Mouse (Mus musculus) intestine, postnatal 0 days (tissue): ENCODE results near the gene Cobl. TPM values are rescaled to one million over a fixed set of nuclear protein-coding genes. Genes with fewer than 3 reads are reported as not detected.

Source experiments
- ATAC-seq: fragments of 200-750 bp; cut with Nextera tagmentation; 2 replicates; pipeline ENCODE4 v1.8.0; 2017; ENCODE audit warnings: mild to moderate bottlenecking, moderate TSS enrichment, moderate library complexity
- H3K27ac ChIP-seq: fragments of 300-500 bp; sonication (generic); 2 replicates; pipeline ENCODE4 v1.5.1; 2014; ENCODE audit warnings: mild to moderate bottlenecking, low read depth, low read length, moderate library complexity
- H3K27me3 ChIP-seq: fragments of 300-500 bp; sonication (generic); replicated peaks from 2 replicates; pipeline ENCODE4 v1.6.1; 2014; ENCODE audit warnings: low read length, mixed read lengths; ENCODE audit not compliant: control insufficient read depth, insufficient read depth
- H3K36me3 ChIP-seq: fragments of 300-500 bp; sonication (generic); 2 replicates; pipeline ENCODE4 v1.6.1; 2014; ENCODE audit warnings: mild to moderate bottlenecking, moderate library complexity; ENCODE audit not compliant: control insufficient read depth, insufficient read depth
- H3K4me1 ChIP-seq: fragments of 300-500 bp; sonication (generic); replicated peaks from 2 replicates; pipeline ENCODE4 v1.6.1; 2014; ENCODE audit warnings: antibody characterized with exemption, low read length, mixed read lengths; ENCODE audit not compliant: control insufficient read depth, insufficient read depth
- H3K4me2 ChIP-seq: fragments of 300-500 bp; sonication (generic); replicated peaks from 2 replicates; pipeline ENCODE4 v1.6.1; 2014; ENCODE audit warnings: low read depth, mild to moderate bottlenecking, moderate library complexity
- H3K4me3 ChIP-seq: fragments of 300-500 bp; sonication (generic); 2 replicates; pipeline ENCODE4 v1.5.1; 2014; ENCODE audit warnings: low read depth, low read length
- H3K9ac ChIP-seq: fragments of 300-500 bp; sonication (generic); 2 replicates; pipeline ENCODE4 v1.6.1; 2014; ENCODE audit warnings: mild to moderate bottlenecking, low read depth, low read length
- H3K9me3 ChIP-seq: fragments of 300-500 bp; sonication (generic); 2 replicates; pipeline ENCODE4 v1.6.1; 2016; ENCODE audit warnings: mixed run types; ENCODE audit not compliant: control insufficient read depth
- CTCF ChIP-seq: sonication (generic); IDR thresholded peaks from 2 replicates; pipeline ENCODE4 v1.5.1; 2016; ENCODE audit warnings: low read depth, mild to moderate bottlenecking, control low read depth, antibody characterized with exemption, moderate library complexity
- WGBS: fragments of 180-500 bp; shearing (Covaris S2); extraction: QIAGEN DNeasy Blood & Tissue Kit; methylation state at CpG from one replicate; pipeline ENCODE4 v1.1.7; 2014; 5-methylcytosine and 5-hydroxymethylcytosine counted together
- polyA plus RNA-seq: library from polyadenylated mRNA; unstranded; fragments of >200 nt; fragmentation: Nextera tagmentation; extraction: Ambion mirVana; gene quantifications from 2 replicates; pipeline ENCODE4 v1.2.1, GENCODE M21; 2015

The Cobl gene
- polyA plus RNA-seq, 1 experiment from 2014 or later, result 6.3 TPM

DNA sequence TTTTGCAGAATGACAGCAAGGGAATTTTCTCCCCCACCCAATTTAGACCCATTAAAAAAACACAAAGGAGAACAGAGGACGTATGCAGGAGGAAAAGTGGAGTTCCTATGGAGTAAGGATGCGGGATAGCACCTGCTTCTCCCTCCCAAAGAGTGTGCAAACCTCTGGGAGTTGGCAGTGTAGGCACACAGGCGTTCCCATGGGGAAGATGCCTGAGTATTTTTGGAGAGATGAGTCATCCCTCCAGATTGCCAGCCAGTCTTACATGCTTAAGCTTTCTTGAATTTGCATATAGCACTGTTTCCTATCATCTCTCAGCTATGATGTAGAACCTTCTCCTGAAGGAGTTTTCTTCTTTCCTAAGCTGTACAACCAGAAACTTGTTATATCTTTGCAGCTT, 70.6 kb downstream of the Cobl start:
- WGBS, result 64% methylated on average over 3 of the region's 3 CpGs
- Histone ChIP-seq H3K36me3 (no peaks in the 10 kb centered on the region), H3K4me2 (no peak overlapping the region), H3K9ac (no peak overlapping the region), H3K9me3 (no peaks in the 10 kb centered on the region), H3K4me3 (no peak overlapping the region), H3K27ac (no peak overlapping the region), H3K27me3 (no peaks in the 10 kb centered on the region), H3K4me1 (no peaks in the 10 kb centered on the region)
- TF ChIP-seq CTCF, result no peak
- no peak for ATAC-seq

DNA sequence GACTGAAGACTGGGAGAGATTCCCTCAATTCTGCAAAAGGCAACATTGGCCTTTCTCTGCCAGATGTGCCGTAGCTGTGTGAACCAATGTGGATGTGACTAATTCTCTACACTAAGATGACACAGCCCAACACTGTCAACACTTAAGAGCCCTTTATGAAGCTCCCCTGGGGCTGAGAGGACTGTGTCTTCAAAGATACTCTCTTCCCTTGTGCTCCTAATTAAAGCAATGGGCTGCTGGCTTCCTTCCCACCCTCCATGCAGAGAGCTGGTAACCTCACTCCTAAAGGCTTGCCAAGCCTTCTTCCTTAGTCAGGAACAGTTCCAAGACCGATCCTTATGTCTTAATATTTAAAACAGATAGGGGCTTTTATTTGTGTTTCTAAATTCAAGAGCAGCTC, 79.9 kb downstream of the Cobl start:
- no peaks in the 10 kb centered on the region for H3K27me3 ChIP-seq
- H3K4me3 ChIP-seq, result no peak overlapping the region
- H3K27ac ChIP-seq, result no peak overlapping the region
- no peaks in the 10 kb centered on the region for H3K4me1 ChIP-seq
- H3K4me2 ChIP-seq, result no peak overlapping the region
- no peak for TF ChIP-seq CTCF
- ATAC-seq, result no peak
- no peaks in the 10 kb centered on the region for H3K9me3 ChIP-seq
- H3K36me3 ChIP-seq, result 0 out of 2 replicates have a peak, but pooled peaks cover 5% of the 10 kb centered on the region
- H3K9ac ChIP-seq, result no peak overlapping the region
- 50% methylated on average over 2 of the region's 2 CpGs for WGBS

DNA sequence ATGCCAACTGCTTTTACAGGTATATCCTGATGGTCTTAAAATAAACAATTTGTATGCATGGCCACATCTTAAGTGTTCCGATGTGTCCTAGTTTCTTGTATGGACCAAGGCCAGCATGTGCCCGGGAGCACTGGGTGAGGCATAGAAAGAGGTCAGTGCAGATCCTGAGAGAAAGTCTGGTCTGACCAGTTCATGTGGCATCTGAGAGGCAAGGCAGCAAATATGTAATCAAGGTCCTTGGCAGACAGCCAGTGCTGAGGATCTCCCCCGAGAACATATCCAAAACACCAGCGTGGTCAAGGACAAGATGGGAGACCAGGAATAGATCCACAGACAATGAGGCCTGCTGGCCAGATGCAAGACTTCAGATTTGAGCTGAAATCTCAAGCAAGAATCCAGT, 81.8 kb downstream of the Cobl start:
- H3K27me3 ChIP-seq, result no peaks in the 10 kb centered on the region
- H3K9ac ChIP-seq, result no peak overlapping the region
- WGBS, result 61% methylated on average over 4 of the region's 4 CpGs
- no peak overlapping the region for H3K4me3 ChIP-seq
- no peak overlapping the region for H3K4me2 ChIP-seq
- no peaks in the 10 kb centered on the region for H3K4me1 ChIP-seq
- no peaks in the 10 kb centered on the region for H3K9me3 ChIP-seq
- TF ChIP-seq CTCF, result no peak
- no peak overlapping the region for H3K27ac ChIP-seq
- 0 out of 2 replicates have a peak, but pooled peaks cover 5% of the 10 kb centered on the region for H3K36me3 ChIP-seq
- ATAC-seq, result no peak

DNA sequence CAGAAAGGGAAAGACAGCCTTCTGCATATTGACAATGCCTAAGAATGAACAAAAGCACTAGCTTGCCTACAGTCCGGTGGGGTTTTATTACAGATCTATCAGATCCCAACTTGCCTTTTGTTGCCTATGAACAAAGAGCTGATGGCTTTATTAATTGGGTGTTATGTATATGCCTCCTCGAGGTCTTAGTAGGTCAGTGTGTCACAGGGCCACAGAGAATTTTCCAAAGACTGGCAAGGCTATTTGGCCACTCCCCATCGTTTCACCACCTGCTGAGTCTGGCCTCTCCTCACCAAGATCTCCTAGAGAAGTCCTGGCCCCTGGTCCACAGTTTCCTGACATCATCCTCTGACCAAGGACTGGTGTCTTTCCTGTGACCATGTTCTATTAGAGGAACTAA, 83.7 kb downstream of the Cobl start:
- Histone ChIP-seq H3K4me3 (no peak overlapping the region), H3K27me3 (no peaks in the 10 kb centered on the region), H3K27ac (no peak overlapping the region), H3K9me3 (no peaks in the 10 kb centered on the region), H3K36me3 (0 out of 2 replicates have a peak, but pooled peaks cover 5% of the 10 kb centered on the region), H3K4me1 (no peaks in the 10 kb centered on the region), H3K9ac (no peak overlapping the region), H3K4me2 (no peak overlapping the region)
- no peak for ATAC-seq
- no peak for TF ChIP-seq CTCF
- WGBS, result 71% methylated on average over 3 of the region's 3 CpGs

DNA sequence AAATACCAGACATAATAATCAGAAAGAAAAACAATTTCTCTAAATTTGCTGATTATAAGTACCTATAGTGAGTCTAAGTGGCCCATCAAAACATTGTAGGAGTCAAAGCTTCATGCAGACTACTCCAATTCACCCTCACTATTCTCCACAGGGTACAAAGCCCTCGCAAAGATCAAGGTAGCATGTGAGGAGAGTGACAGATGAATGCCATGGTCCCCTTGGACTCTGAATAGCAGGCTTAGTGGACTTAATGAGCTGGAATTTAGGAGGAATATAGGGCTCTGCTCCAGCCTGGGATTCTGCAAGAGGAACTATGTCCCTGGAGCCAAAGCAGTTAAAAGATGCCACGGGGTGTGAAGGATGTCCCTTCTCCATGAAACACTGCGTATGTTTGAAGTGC, 88.1 kb downstream of the Cobl start:
- Histone ChIP-seq H3K36me3 (no peaks in the 10 kb centered on the region), H3K4me3 (no peak overlapping the region), H3K4me1 (no peaks in the 10 kb centered on the region), H3K9ac (no peak overlapping the region), H3K27ac (no peak overlapping the region), H3K27me3 (no peaks in the 10 kb centered on the region), H3K9me3 (no peaks in the 10 kb centered on the region), H3K4me2 (no peak overlapping the region)
- WGBS, result 81% methylated on average over 3 of the region's 3 CpGs
- ATAC-seq, result no peak
- TF ChIP-seq CTCF, result no peak

DNA sequence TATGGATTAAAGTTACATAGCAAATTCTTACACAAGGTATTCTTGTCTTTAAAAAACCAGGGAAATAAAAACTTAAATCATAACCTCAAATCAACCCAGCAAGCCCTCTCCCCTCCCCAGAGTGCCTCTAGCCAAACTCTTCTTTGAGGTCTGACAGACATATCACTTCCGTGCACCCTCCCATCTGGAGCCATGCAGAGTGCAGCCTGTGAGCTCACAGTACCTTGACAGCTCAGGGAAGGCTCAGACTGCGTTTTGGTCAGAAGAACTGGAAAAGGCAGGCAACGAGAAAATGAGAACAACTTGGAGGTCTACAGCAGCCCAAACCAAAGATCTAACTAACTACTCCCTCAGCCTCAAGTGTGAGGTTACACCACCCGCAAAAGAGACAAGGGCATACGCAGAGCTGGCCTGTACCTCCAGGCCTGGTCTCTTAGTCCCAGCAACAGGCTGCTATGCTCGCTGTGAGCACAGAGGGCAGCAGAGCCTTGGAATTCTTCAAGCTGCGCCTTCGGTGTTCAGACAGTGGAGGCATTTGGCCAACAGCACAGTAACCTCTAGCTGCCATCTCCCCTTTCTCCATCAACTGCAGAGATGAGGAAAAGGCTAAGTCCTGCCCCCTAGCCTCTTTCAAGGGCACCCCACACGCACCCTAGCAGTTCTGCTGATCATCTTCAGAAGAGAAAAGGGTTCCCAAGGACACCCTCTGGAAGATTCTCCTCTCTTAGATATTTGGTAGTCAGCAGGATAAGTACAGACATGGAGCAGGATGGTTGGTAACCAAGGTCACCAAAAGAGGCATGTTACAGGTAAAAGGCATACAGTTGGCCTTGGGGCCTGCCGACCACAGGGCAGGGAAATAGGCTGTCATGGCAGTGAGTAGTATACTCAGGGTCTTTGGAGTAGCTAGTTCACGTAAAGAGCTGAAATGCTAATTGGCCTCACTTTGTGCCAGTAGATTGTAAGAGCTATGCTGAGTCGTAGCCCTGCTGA, 91.4 kb downstream of the Cobl start:
- 39% methylated on average over 12 of the region's 12 CpGs for WGBS
- no peak overlapping the region for H3K27ac ChIP-seq
- H3K36me3 ChIP-seq, result no peaks in the 10 kb centered on the region
- no peak overlapping the region for H3K4me2 ChIP-seq
- no peak overlapping the region for H3K4me3 ChIP-seq
- TF ChIP-seq CTCF, result peak; percentile 96
- no peaks in the 10 kb centered on the region for H3K9me3 ChIP-seq
- no peaks in the 10 kb centered on the region for H3K27me3 ChIP-seq
- H3K4me1 ChIP-seq, result no peaks in the 10 kb centered on the region
- peak; percentile 82 for ATAC-seq
- H3K9ac ChIP-seq, result no peak overlapping the region
